8 mouse cellular contexts compared by ENCODE assay signal in genomic region chr3:82073741-82074181, GRCm38 (mm10). TPM values are rescaled to one million over a fixed set of nuclear protein-coding genes. Genes with fewer than 3 reads are reported as not detected.
DNase-seq lines count a peak whose midpoint lies in the region; TF ChIP-seq lines count a peak whose summit lies in the region.

No protein-coding gene starts in this region.

- DNase-seq in adrenal gland, postnatal 14 days = peak; percentile 45
- peak; percentile 57 for DNase-seq in embryo, embryonic 10 days (ENCODE audit: low spot score)
- peak; percentile 69 for DNase-seq in gastrocnemius, postnatal 25 days
- peak; percentile 4 for DNase-seq in induced T-regulatory cell, adult 2 months (ENCODE audit: low read depth)
- peak; percentile 72 to 80 for DNase-seq in left cerebral cortex, adult 2 months (ENCODE audit: extremely low spot score in 1 of 2, low spot score in 2 of 2)
- peak; percentile 62 for DNase-seq in lung, postnatal 14 days
- peak; percentile 75 to 77 for DNase-seq in right cerebral cortex, adult 2 months (ENCODE audit: low spot score in 2 of 2)
- DNase-seq in c-Kit-positive CD71-positive TER-119-positive erythroid progenitor cells, embryonic 14.5 days (ENCODE audit: low spot score) = no peak

- no peak; the same call in 1 of the 2 replicates for TF ChIP-seq CTCF in left cerebral cortex, adult 2 months (IDR thresholded peaks at IDR 0.05)

- intact Hi-C loops in left cerebral cortex, adult 2 months (cut with DNase I) = loop anchor here (2.0 kb wide), 1 partner anchor 71 kb away; the partner anchor contains the start of gene Gucy1a1

- peak overlapping the region; percentile 95 for H3K27ac ChIP-seq in left cerebral cortex, adult 2 months

- H3K4me3 ChIP-seq in left cerebral cortex, adult 2 months = peak overlapping the region; percentile 83

RNA-seq across cellular contexts. Expression of gene Gucy1b1, which starts 0.7 kb away (rescaled TPM):
- 12.5 and 13.7 TPM in 2 replicates for total RNA-seq in adrenal gland, postnatal 14 days (2021)
- total RNA-seq in gastrocnemius, postnatal 25 days (2021) = 1 to 10 TPM; 3.8 TPM
- total RNA-seq in left cerebral cortex, adult 2 months (2021) = 100 to 1,000 TPM; 160 to 163 TPM

Comparison
In these comparisons a context has a peak if more than half of its experiments do, and no peak if none do; other contexts are left out.
1. RNA of gene Gucy1b1, which starts 0.7 kb away (total RNA-seq): 160 to 163 TPM in left cerebral cortex, adult 2 months; 12.5 to 13.7 TPM in adrenal gland, postnatal 14 days and 3.8 TPM in gastrocnemius, postnatal 25 days; every median in the first group is over 10 times any median in the second.